Mouse (Mus musculus) kidney, adult 8-10 months (tissue): ENCODE measurements around the gene Olfr1449.
"Not testable (repeated sequence)": the region's sequence is repeated elsewhere in the genome, so short reads cannot be mapped to it uniquely, and the experiment has no call there.

Experiments used
- DNase-seq, 2 experiments: peaks; one replicate each; pipeline ENCODE4 v3.0.0; 2022

Olfr1449 gene

DNA sequence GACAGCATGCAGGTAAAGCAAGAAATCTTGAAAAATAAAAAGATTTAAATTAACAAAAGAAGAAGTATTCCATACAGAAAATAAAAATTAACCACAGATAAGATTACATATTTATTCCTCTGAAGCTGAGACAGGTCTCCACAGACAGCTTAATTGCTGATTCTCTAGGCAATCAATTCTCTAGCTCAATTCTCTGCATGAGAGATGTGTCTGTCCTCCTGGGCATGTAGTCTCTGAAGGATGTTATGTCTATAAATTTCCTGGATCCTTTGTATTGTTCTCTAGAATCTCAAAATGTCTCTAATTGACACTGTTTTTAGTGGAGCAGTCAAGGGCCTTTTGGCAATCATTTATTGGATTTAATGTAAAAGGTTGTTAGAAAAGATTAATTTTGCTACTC lies at the start of gene Olfr1449:
TSS of gene Olfr1449 (plus strand) at position 301 of the 400 bp plus-strand sequence.
- no peak for DNase-seq

DNA sequence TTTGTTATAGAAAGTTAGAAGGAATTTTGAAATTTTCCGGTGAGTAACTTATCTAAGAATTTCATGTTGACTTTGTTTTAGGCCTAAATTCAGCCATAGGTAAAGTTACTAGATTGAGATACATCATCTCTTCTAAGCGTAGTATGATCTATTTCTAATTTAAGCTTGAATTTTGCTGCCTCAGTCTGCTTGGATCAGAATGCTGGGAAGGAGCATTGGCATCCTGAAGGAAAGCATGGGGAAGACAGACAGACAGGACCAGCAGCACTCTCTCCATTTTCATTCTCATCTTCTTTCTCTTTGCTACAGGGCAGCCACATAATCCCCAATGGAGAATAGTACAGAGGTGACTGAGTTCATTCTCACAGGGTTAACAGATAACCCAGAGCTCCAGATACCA lies 47.1 kb upstream of the Olfr1449 start, which contains the start of gene Olfr1445:
TSS of gene Olfr1445 (plus strand) at position 301 of the 400 bp plus-strand sequence.
- no peak for DNase-seq

DNA sequence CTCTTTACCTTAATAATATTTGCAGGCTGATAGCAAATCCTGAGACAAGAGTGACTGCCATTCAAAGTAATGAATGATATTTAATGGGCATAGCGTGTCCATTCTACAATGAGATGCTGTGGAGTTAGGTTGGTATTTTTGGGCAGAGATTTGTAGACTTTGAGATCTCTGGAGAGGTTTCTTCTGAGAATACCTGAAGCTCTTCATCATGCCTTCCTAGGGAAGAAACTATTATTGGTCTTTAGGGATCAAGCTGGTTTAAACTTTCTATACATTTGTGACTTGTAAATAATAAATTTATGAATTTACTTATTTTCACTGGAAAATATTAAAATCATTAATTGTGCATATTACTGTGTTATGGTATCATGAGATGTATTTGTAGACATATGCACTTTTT lies 37.2 kb upstream of the Olfr1449 start, which contains the start of gene Olfr1446:
TSS of gene Olfr1446 (minus strand) at position 101 of the 400 bp plus-strand sequence.
- no peak for DNase-seq

DNA sequence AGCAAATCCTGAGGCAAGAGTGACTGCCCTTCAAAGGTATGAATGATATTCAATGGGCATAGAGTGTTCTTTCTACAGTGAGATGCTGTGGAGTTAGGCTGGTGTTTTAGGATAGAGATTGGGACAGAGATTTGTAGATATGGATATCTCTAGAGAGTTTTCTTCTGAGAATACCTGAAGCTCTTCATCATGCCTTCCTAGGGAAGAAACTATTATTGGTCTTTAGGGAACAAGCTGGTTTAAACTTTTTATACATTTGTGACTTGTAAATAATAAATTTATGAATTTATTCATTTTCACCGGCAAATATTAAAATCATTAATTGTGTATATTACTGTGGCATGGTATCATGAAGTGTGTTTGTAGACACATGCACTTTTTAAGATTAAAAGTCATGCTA lies 27.0 kb upstream of the Olfr1449 start, which contains the start of gene Olfr1447:
TSS of gene Olfr1447 (minus strand) at position 101 of the 400 bp plus-strand sequence.
- DNase-seq: no peak

DNA sequence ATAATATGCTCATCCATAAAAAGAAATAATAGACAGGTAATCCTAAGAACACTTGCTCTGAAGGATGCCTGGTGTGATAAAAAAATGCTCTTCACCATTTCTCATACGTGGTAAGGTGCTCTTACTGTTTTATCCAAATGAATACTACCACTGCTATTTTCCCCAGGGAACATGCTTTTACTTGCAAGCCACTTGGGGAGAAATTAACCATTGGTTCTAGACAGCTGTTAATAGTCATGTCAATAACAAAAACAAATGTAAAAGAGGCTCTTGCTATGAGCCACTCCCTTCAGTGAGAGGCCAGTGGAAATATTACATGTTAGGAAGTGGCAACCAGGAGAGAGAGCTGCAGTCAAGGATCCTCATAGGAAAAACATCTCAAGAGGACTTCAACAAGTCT lies 6.3 kb upstream of the Olfr1449 start, which contains the start of gene Olfr1448:
TSS of gene Olfr1448 (minus strand) at position 101 of the 400 bp plus-strand sequence.
- DNase-seq: no peak

DNA sequence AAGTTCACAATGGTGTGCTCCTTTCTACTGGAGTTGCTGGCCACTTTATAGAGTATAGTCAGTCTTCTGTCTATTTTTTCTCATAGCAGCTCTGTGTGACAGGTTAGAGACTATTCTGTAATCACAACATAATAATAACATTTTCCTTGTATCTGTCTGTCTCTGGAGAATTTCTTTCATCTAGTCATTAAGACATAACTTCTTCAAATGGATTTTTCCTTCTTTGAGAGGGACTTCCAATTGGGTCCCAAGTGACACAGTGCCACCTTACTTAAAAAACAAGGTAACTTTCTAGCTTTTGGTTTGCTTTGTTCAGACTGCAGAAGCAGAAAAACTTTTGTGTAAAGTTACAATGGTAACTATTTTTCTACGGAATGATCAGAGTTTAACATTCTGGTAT lies 19.3 kb downstream of the Olfr1449 start, which contains the start of gene Olfr1450:
TSS of gene Olfr1450 (plus strand) at position 301 of the 400 bp plus-strand sequence.
- DNase-seq: no peak

DNA sequence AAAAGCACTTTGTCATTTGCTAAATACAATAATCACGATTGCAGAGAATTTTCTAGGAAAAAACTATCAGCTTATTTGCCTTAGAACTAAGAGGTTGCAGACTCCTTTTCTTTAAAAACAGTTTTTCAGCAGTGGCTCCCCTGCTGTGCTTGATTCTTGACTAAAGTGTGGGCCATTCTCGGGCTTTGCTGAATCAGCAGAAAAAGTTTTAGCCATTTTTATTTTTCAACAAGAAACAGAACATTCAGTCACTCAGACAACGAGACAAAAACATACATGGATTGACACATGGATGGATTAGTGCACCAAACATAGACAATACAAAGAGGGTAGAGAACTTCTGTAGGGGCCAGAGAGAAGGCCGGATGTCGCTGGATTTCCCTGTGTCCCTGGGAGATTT lies 39.4 kb downstream of the Olfr1449 start:
- not testable (repeated sequence) for DNase-seq
